Mouse (Mus musculus) heart, embryonic 16.5 days (tissue): ENCODE measurements around the gene Kalrn. TPM values are rescaled to one million over a fixed set of nuclear protein-coding genes. Genes with fewer than 3 reads are reported as not detected.

Experiments used
- ATAC-seq: fragments of 200-750 bp; cut with Nextera tagmentation; replicated peaks from 2 replicates; pipeline ENCODE4 v1.8.0; 2017; ENCODE audit warnings: moderate number of reproducible peaks; ENCODE audit not compliant: insufficient read depth, low FRiP score; ENCODE audit errors: extremely low read depth
- H3K27ac ChIP-seq: fragments of 300-500 bp; sonication (generic); 2 replicates; pipeline ENCODE4 v1.5.1; 2014; ENCODE audit warnings: mild to moderate bottlenecking, low read length, control low read depth, moderate library complexity
- H3K27me3 ChIP-seq: fragments of 300-500 bp; sonication (generic); 2 replicates; pipeline ENCODE4 v1.6.1; 2014; ENCODE audit warnings: low read length, mixed read lengths; ENCODE audit not compliant: control insufficient read depth, insufficient read depth
- H3K36me3 ChIP-seq: fragments of 300-500 bp; sonication (generic); 2 replicates; pipeline ENCODE4 v1.6.1; 2014; ENCODE audit not compliant: control insufficient read depth, insufficient read depth
- H3K4me1 ChIP-seq: fragments of 300-500 bp; sonication (generic); 2 replicates; pipeline ENCODE4 v1.6.1; 2014; ENCODE audit warnings: low read length, mixed read lengths; ENCODE audit not compliant: control insufficient read depth, insufficient read depth
- H3K4me2 ChIP-seq: fragments of 300-500 bp; sonication (generic); 2 replicates; pipeline ENCODE4 v1.6.1; 2014; ENCODE audit warnings: low read depth, mild to moderate bottlenecking, control low read depth, low read length
- H3K4me3 ChIP-seq: fragments of 300-500 bp; sonication (generic); 2 replicates; pipeline ENCODE4 v1.5.1; 2014; ENCODE audit warnings: mild to moderate bottlenecking, control low read depth, low read length
- H3K9ac ChIP-seq: fragments of 300-500 bp; sonication (generic); 2 replicates; pipeline ENCODE4 v1.6.1; 2014; ENCODE audit warnings: low read length, control low read depth
- H3K9me3 ChIP-seq: fragments of 300-500 bp; sonication (generic); replicated peaks from 2 replicates; pipeline ENCODE4 v1.6.1; 2016; ENCODE audit warnings: low read length; ENCODE audit not compliant: control insufficient read depth
- WGBS: fragments of 180-500 bp; shearing (Covaris S2); extraction: QIAGEN DNeasy Blood & Tissue Kit; methylation state at CpG from one replicate; pipeline ENCODE4 v1.1.7; 2014; 5-methylcytosine and 5-hydroxymethylcytosine counted together
- polyA plus RNA-seq: library from polyadenylated mRNA; unstranded; fragments of >200 nt; fragmentation: Nextera tagmentation; extraction: Ambion mirVana; gene quantifications from 2 replicates; pipeline ENCODE4 v1.2.1, GENCODE M21; 2015

Kalrn gene
- polyA plus RNA-seq, 1 experiment from 2014 or later = 30.2 TPM

DNA sequence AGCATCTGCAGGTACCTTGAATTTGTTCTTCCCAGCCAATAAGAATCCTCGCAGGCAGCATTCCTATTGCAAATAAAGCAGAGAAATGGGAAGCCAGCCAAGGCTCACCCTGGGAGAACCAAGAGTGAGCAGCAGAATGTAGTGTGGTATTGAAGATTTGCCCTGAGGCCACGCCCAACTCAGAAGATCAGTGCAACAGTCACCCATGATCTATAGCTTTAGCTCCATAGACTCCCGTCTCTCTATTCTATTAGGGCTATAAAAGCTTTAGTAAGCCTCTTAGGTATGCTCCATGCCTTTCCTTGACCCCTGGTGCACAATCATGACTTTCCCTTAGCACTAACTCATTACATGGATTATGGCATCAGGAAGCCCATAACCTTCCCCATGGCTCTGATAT is 155.9 kb downstream of the Kalrn start:
- no peak for ATAC-seq
- peaks cover 26% of the 10 kb centered on the region for H3K4me1 ChIP-seq

DNA sequence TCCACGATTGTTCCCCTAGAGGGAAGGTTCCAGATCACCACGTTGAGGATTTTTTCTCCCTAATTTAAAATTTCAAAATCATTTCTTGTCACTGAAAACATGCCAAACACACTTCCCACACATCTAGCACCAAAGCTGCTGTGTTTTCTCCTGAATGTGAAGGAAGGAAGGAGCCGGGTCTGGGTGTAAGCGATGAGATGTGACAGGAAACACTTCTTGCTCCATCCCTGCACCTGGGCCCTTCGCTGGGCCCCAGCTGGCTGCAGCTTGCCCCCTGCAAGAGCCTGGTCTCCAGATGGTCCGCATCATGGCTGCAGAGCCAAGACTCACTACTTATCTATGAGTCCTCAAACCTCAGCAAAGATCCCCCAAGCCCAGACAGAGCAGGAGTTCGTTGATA is 158.8 kb downstream of the Kalrn start:
- ATAC-seq = no peak
- Histone ChIP-seq H3K4me2 (no peak overlapping the region; the same call in 1 of the 2 replicates), H3K9me3 (no peaks in the 10 kb centered on the region), H3K9ac (no peak overlapping the region), H3K4me3 (no peak overlapping the region), H3K27me3 (no peaks in the 10 kb centered on the region), H3K27ac (peak overlapping the region; percentile 47), H3K36me3 (no peaks in the 10 kb centered on the region), H3K4me1 (peaks cover 16% of the 10 kb centered on the region)
- 53% methylated on average over 7 of the region's 7 CpGs for WGBS

More for the DNA sequence above, 155.9 kb downstream of the Kalrn start:
- WGBS = 84% methylated on average over 3 of the region's 3 CpGs
- H3K4me2 ChIP-seq = no peak overlapping the region
- no peak overlapping the region for H3K4me3 ChIP-seq
- no peaks in the 10 kb centered on the region for H3K36me3 ChIP-seq
- H3K9ac ChIP-seq = no peak overlapping the region
- H3K27ac ChIP-seq = no peak overlapping the region
- H3K27me3 ChIP-seq = no peaks in the 10 kb centered on the region
- H3K9me3 ChIP-seq = no peaks in the 10 kb centered on the region

DNA sequence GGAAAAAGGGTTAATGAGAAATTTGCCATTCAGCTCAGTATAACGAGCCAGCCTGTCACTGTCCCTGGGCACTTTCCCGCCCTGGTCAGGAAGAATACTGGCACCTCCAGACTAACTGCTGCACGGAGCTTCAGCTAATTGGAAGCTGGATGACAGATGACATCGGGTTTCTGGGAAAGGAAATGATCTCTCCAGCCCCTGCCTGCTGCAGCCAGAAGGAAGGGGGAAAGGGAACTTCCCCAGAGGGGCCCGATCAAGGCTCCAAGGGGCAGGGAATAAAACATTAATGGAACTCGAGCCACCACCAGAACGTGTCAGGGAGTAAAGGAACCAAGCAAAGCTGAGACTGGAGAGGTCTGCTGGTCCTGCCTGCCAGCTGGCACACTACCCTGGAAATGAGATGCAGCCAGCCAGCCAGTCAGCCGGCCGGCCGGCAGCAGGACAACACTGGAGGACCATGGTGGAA is 159.4 kb downstream of the Kalrn start:
- peak; percentile 37; the same call in 1 of the 2 replicates for ATAC-seq
- H3K27ac ChIP-seq = peak overlapping the region; percentile 47
- no peaks in the 10 kb centered on the region for H3K27me3 ChIP-seq
- H3K9ac ChIP-seq = no peak overlapping the region
- no peaks in the 10 kb centered on the region for H3K9me3 ChIP-seq
- peak overlapping the region; percentile 39 for H3K4me2 ChIP-seq
- peaks cover 16% of the 10 kb centered on the region for H3K4me1 ChIP-seq
- 25% methylated on average over 10 of the region's 10 CpGs for WGBS
- H3K36me3 ChIP-seq = no peaks in the 10 kb centered on the region
- no peak overlapping the region for H3K4me3 ChIP-seq

DNA sequence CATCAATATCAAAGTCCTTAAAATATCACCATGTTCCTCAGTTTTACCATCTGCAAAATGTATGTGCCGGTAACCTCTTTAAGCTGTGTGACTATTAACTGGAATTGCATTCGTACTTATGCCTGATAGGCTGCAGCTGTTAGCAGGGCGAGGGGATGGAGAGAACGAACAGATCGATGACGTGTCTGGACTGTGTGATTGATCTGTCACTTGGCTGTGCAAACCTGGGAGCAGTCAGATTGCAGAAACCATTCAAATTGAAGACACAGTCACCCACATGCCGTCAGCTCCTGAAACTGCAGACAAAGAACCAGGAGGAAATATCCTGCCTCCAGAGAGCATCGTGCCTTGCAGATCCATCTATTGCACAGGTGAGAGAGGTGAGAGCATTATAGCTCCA is 166.3 kb downstream of the Kalrn start:
- Histone ChIP-seq H3K27me3 (no peaks in the 10 kb centered on the region), H3K4me3 (no peak overlapping the region), H3K4me2 (no peak overlapping the region), H3K9me3 (no peaks in the 10 kb centered on the region), H3K36me3 (no peaks in the 10 kb centered on the region), H3K9ac (no peak overlapping the region), H3K4me1 (no peaks in the 10 kb centered on the region), H3K27ac (no peak overlapping the region)
- ATAC-seq = no peak
- WGBS = 68% methylated on average over 8 of the region's 8 CpGs

DNA sequence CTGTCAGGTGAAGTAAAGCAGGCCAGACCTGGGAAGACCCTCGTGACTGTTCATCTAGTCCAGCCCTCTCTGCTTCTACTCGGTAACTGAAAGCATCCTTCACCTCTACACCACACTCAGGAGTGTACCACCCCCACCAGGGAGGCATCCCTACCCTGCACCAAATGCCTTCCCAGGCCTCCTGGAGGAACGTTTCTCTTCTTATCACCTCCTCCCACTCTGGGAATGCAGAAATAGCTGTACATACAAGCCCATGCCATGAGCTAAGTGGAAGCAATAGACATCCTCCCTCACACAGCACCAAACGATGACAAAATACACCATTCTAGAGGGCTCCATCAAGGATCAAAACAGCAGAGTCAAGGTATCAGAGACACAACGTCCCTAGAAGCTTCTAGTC is 168.2 kb downstream of the Kalrn start:
- WGBS = 33% methylated on average over 5 of the region's 5 CpGs
- Histone ChIP-seq H3K4me1 (no peaks in the 10 kb centered on the region), H3K36me3 (no peaks in the 10 kb centered on the region), H3K4me2 (no peak overlapping the region), H3K9ac (no peak overlapping the region), H3K27me3 (no peaks in the 10 kb centered on the region), H3K4me3 (no peak overlapping the region), H3K27ac (no peak overlapping the region), H3K9me3 (no peaks in the 10 kb centered on the region)
- no peak for ATAC-seq

DNA sequence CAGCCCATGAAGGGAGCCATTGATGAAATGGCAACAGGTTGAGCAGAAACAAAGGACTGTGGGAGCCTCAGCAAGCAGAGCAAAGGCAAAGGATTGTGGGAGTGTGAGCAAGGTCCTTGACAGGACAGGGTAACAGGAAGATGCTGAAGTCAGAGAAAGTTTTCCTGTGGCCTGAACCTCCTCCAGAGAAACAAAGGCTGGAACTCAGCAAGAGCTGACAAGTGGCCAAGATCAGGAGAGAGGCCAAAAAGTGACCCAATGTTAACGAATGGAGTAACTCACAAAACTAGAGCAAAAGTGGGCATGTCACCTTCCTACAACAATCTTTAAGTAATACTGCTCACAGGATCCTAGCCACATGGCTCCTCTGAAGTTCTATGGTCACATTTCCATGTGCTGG is 172.1 kb downstream of the Kalrn start:
- Histone ChIP-seq H3K36me3 (no peaks in the 10 kb centered on the region), H3K4me2 (no peak overlapping the region), H3K27ac (no peak overlapping the region), H3K4me1 (no peaks in the 10 kb centered on the region), H3K4me3 (no peak overlapping the region), H3K27me3 (no peaks in the 10 kb centered on the region), H3K9me3 (no peaks in the 10 kb centered on the region), H3K9ac (no peak overlapping the region)
- 52% methylated on average over 1 of the region's 1 CpGs for WGBS
- no peak for ATAC-seq

DNA sequence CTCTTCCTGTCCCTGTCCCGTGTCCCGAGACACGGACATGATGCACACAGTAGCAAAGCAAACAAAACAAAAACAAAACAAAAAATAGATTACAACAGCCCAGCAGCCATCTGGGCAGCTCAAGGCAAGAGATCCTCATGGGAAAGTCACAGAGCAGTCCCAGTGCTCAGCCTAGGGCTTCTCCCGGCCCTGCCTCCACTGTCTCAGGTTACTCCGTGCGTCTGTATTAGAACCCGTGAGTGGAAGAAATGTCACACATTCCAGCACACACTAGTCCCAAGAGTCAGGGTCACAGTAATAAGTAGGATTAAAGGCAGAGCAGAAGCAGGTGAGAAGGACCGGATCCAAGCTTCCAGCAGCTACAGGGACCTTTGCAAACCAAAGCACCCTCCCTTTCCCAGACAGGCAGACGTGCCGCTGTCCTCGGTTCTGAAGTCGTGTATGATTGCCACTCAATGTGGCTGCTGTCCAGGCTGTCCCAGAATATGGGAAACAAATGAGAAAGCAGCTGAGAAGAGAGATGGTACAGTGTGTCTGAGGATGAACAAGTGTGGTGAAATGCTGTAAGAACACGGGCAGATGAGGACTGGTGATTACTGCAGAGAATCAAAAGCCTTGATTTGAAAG is 173.1 kb downstream of the Kalrn start:
- H3K9ac ChIP-seq = no peak overlapping the region
- no peak overlapping the region for H3K4me2 ChIP-seq
- H3K27me3 ChIP-seq = no peaks in the 10 kb centered on the region
- ATAC-seq = no peak; the same call in 1 of the 2 replicates
- no peaks in the 10 kb centered on the region for H3K4me1 ChIP-seq
- no peak overlapping the region for H3K27ac ChIP-seq
- WGBS = 35% methylated on average over 13 of the region's 13 CpGs
- H3K4me3 ChIP-seq = no peak overlapping the region
- no peaks in the 10 kb centered on the region for H3K36me3 ChIP-seq
- no peaks in the 10 kb centered on the region for H3K9me3 ChIP-seq

DNA sequence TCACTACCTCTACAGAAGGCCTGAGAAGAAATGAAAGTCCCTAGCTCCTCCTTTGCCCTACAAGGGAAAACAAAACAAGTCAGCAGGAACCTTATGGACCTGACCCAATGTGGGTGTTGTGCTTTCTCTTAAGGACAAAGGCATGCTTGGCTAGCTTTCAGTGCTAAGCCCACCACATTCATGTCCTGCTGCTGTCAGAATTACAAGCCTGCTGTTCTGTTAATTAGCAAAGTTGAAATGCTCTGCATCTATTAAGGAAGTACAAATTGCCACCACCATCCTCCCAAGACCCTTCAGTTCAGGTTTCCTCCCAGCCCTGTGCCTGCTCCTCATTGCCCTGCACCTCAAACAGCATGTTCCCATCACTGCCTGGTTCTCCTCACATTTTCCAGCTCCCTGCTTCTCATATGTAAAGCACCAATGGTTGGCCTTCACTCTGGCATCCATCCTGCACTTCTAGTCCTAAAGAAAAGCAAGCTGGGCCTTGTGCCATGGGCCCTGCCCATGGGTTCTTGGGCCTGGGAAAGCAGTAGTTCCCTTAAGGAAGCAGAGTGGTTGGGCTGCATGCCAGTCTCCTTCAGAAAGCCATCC is 178.0 kb downstream of the Kalrn start:
- no peak overlapping the region for H3K4me3 ChIP-seq
- no peaks in the 10 kb centered on the region for H3K4me1 ChIP-seq
- no peaks in the 10 kb centered on the region for H3K9me3 ChIP-seq
- H3K27ac ChIP-seq = no peak overlapping the region
- no peak for ATAC-seq
- no peaks in the 10 kb centered on the region for H3K36me3 ChIP-seq
- H3K27me3 ChIP-seq = no peaks in the 10 kb centered on the region
- H3K9ac ChIP-seq = no peak overlapping the region
- H3K4me2 ChIP-seq = no peak overlapping the region

DNA sequence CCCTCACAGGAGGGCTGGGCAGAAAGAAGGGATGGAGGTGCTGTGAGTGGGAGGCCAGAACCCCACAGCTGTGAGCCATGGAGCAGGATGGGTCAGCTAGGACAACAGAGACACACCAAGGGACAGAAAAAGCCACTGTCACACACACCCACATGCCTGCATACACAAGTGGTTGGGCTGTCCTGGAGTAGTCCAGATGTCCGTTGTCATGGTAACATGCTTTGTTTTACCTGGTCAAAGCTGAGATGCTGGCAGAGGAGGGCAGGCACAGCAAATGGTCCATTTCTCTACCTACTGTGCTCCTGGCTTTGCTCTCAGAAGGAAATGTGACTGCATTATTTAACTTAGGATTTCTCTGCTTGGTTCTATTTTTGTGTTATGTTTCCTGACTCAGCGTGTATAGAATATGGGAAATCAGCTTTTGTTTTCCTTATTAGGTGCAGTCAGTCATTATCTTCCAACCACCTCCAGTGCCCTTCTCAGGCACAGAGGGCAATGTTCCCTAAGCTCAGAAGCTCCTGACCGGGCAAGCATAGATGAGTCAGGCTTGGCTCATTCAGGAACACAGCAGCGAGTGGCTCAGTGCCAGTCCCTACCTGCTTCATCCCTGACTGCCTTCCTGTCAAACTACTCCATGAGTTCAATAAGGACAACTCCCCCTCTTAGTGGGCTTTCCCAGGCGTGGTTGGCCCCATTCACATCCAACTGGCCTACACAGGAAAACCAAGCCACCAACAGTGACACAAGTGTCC is 183.6 kb downstream of the Kalrn start:
- no peak overlapping the region for H3K4me3 ChIP-seq
- H3K27me3 ChIP-seq = no peaks in the 10 kb centered on the region
- no peaks in the 10 kb centered on the region for H3K36me3 ChIP-seq
- 60% methylated on average over 5 of the region's 5 CpGs for WGBS
- no peak overlapping the region for H3K9ac ChIP-seq
- no peak overlapping the region for H3K27ac ChIP-seq
- ATAC-seq = no peak
- no peaks in the 10 kb centered on the region for H3K4me1 ChIP-seq
- H3K9me3 ChIP-seq = no peaks in the 10 kb centered on the region
- no peak overlapping the region for H3K4me2 ChIP-seq
